Mouse (Mus musculus) neural tube, embryonic 12.5 days (tissue): ENCODE measurements around the gene Fam163b. TPM values are rescaled to one million over a fixed set of nuclear protein-coding genes. Genes with fewer than 3 reads are reported as not detected.

ENCODE experiments used
- ATAC-seq: fragments of 200-750 bp; cut with Nextera tagmentation; 2 replicates; pipeline ENCODE4 v1.8.0; 2017; ENCODE audit warnings: low read depth, mild to moderate bottlenecking, moderate TSS enrichment, moderate library complexity; ENCODE audit not compliant: low FRiP score
- H3K27ac ChIP-seq: fragments of 300-500 bp; sonication (generic); 2 replicates; pipeline ENCODE4 v1.5.1; 2016
- H3K27me3 ChIP-seq: fragments of 300-500 bp; sonication (generic); replicated peaks from 2 replicates; pipeline ENCODE4 v1.6.1; 2016; ENCODE audit warnings: mild to moderate bottlenecking
- H3K36me3 ChIP-seq: fragments of 300-500 bp; sonication (generic); 2 replicates; pipeline ENCODE4 v1.6.1; 2016; ENCODE audit warnings: mild to moderate bottlenecking
- H3K4me1 ChIP-seq: fragments of 300-500 bp; sonication (generic); 2 replicates; pipeline ENCODE4 v1.6.1; 2016
- H3K4me2 ChIP-seq: fragments of 300-500 bp; sonication (generic); replicated peaks from 2 replicates; pipeline ENCODE4 v1.6.1; 2016; ENCODE audit warnings: mild to moderate bottlenecking
- H3K4me3 ChIP-seq: fragments of 300-500 bp; sonication (generic); 2 replicates; pipeline ENCODE4 v1.5.1; 2016
- H3K9ac ChIP-seq: fragments of 300-500 bp; sonication (generic); 2 replicates; pipeline ENCODE4 v1.6.1; 2016; ENCODE audit warnings: mild to moderate bottlenecking
- H3K9me3 ChIP-seq: fragments of 300-500 bp; sonication (generic); 2 replicates; pipeline ENCODE4 v1.6.1; 2016; ENCODE audit warnings: mild to moderate bottlenecking
- WGBS: fragments of 180-500 bp; shearing (Covaris S2); methylation state at CpG from one replicate; pipeline ENCODE4 v1.1.7; 2016; 5-methylcytosine and 5-hydroxymethylcytosine counted together
- polyA plus RNA-seq: library from polyadenylated mRNA; unstranded; fragments of >200 nt; fragmentation: Nextera tagmentation; extraction: Ambion mirVana; gene quantifications from 2 replicates; pipeline ENCODE4 v1.2.1, GENCODE M21; 2016

Fam163b gene
- polyA plus RNA-seq, 1 experiment from 2014 or later: 0.80 TPM

DNA sequence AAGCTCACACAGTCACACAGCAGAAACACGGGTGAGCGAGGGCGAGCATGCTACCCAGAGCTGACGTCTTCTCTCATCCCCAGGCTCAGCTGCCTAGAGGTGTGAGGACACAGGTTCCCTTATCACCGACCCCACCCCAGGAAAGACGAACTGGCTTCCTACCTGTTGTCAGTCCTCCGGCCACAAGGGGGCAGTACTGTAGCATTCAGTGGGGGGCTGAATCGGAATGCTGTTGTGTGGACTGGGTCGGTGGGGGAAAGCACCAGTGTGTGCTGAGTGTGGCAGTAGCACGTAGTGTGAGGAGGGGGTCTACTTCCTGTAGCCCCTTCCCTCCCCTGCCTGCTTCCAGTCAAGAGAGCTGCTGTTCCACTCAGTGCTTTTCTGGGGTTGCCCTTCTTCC lies 16.3 kb downstream of the Fam163b start:
- Histone ChIP-seq H3K4me1 (peaks cover 21% of the 10 kb centered on the region), H3K4me2 (no peak overlapping the region), H3K4me3 (no peak overlapping the region), H3K27me3 (peaks cover 3% of the 10 kb centered on the region; the same call in 1 of the 2 replicates), H3K9ac (no peak overlapping the region), H3K27ac (no peak overlapping the region), H3K9me3 (no peaks in the 10 kb centered on the region), H3K36me3 (no peaks in the 10 kb centered on the region)
- 51% methylated on average over 10 of the region's 10 CpGs for WGBS
- ATAC-seq: no peak

DNA sequence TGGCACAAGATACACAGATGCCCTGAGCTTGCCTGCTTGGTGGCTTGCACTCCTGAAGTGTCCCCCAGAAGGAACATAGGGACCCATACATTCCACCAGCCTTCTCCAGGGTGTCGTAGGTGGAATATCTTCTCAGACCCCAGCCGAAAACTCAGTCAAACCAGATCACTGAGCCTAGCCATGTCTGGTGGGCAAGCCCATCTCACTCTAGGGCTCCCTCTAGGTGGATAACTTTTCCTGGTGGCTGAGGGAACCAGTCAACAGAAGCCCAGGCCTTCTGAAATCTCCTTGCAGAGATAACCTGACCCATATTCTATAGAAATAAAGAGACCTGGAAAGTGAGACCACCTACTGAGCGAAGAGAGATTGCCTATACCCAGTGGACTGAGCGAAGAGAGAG lies 19.2 kb downstream of the Fam163b start:
- no peak overlapping the region for H3K4me3 ChIP-seq
- WGBS: 91% methylated on average over 4 of the region's 4 CpGs
- H3K4me1 ChIP-seq: peaks cover 21% of the 10 kb centered on the region
- H3K4me2 ChIP-seq: no peak overlapping the region
- no peak overlapping the region for H3K27ac ChIP-seq
- no peak for ATAC-seq
- H3K9me3 ChIP-seq: no peaks in the 10 kb centered on the region
- H3K36me3 ChIP-seq: no peaks in the 10 kb centered on the region
- no peak overlapping the region for H3K9ac ChIP-seq
- H3K27me3 ChIP-seq: peaks cover 3% of the 10 kb centered on the region; the same call in 1 of the 2 replicates

GRCm38 (mm10) chr2:27122578-27122977 lies 19.7 kb downstream of the Fam163b start:
- WGBS: 24% methylated on average over 9 of the region's 9 CpGs
- peak; percentile 25; the same call in 1 of the 2 replicates for ATAC-seq

GRCm38 (mm10) chr2:27121626-27122355 lies 20.5 kb downstream of the Fam163b start:
- Histone ChIP-seq H3K9ac (no peak overlapping the region), H3K4me1 (peaks cover 21% of the 10 kb centered on the region), H3K27ac (no peak overlapping the region), H3K9me3 (no peaks in the 10 kb centered on the region), H3K36me3 (no peaks in the 10 kb centered on the region), H3K27me3 (0 out of 2 replicates have a peak, but pooled peaks cover 3% of the 10 kb centered on the region), H3K4me3 (no peak overlapping the region), H3K4me2 (peak overlapping the region; percentile 4; the same call in 1 of the 2 replicates)
- WGBS: 11% methylated on average over 9 of the region's 9 CpGs
- ATAC-seq: 0 out of 2 replicates have a peak, but pooled peaks have one; percentile 33

More at GRCm38 (mm10) chr2:27122578-27122977, 19.7 kb downstream of the Fam163b start:
- Histone ChIP-seq H3K36me3 (no peaks in the 10 kb centered on the region), H3K9me3 (no peaks in the 10 kb centered on the region), H3K4me3 (no peak overlapping the region), H3K27me3 (peaks cover 3% of the 10 kb centered on the region; the same call in 1 of the 2 replicates), H3K4me2 (peak overlapping the region; percentile 4; the same call in 1 of the 2 replicates), H3K4me1 (peaks cover 21% of the 10 kb centered on the region), H3K27ac (no peak overlapping the region), H3K9ac (no peak overlapping the region)

- no peak overlapping the region for H3K27ac ChIP-seq
- no peaks in the 10 kb centered on the region for H3K9me3 ChIP-seq
- no peak overlapping the region for H3K4me2 ChIP-seq
- no peak overlapping the region for H3K4me3 ChIP-seq
- H3K36me3 ChIP-seq: no peaks in the 10 kb centered on the region
- 85% methylated on average over 8 of the region's 8 CpGs for WGBS
- no peak for ATAC-seq
- H3K27me3 ChIP-seq: 0 out of 2 replicates have a peak, but pooled peaks cover 3% of the 10 kb centered on the region
- H3K9ac ChIP-seq: no peak overlapping the region
- H3K4me1 ChIP-seq: peaks cover 21% of the 10 kb centered on the region
Measured at GRCm38 (mm10) chr2:27120241-27120641, 22.1 kb downstream of the Fam163b start.

DNA sequence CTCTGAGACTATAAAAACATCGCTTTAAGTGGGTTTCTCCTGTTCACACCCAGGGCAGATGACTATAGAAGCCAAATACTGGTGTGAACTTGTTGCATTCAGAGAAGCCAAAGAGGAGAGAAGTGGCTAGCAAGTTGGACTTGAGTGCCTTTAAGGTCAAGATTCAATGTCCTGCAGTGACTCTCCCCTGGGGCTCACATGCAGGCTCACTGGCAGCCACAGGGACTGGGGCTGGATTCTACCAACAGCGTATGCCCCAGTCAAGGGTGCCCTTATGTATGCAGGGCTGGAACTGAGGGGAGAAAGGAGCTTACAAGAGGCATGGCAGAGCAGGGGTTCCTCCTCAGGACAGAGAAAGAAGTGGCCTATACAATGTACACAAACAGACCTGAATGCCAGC lies 22.5 kb downstream of the Fam163b start:
- H3K9ac ChIP-seq: no peak overlapping the region
- H3K4me2 ChIP-seq: no peak overlapping the region
- 90% methylated on average over 2 of the region's 2 CpGs for WGBS
- H3K27me3 ChIP-seq: 0 out of 2 replicates have a peak, but pooled peaks cover 3% of the 10 kb centered on the region
- H3K27ac ChIP-seq: no peak overlapping the region
- H3K36me3 ChIP-seq: no peaks in the 10 kb centered on the region
- H3K4me1 ChIP-seq: peaks cover 21% of the 10 kb centered on the region
- H3K9me3 ChIP-seq: no peaks in the 10 kb centered on the region
- no peak overlapping the region for H3K4me3 ChIP-seq
- no peak for ATAC-seq

DNA sequence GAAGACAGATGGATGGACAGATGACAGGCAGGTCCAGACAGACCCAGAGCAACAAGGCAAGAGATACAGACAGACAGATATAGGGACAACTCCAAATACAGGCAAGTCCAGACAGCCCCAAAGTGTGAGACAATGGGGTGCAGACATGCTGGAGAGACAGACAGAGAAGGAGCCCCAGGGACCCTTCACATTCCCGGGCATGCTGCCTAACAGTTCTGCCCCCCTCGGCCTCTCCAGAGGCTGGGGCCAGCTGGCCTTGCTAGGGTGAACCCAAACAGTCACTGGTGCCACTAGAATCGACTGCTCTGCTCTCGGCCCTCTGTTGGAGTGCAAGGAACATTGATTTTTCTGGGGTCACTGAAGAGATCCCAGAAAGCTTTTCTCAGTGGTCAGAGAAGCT lies 23.8 kb downstream of the Fam163b start:
- no peak for ATAC-seq
- 59% methylated on average over 4 of the region's 4 CpGs for WGBS
- no peak overlapping the region for H3K4me2 ChIP-seq
- H3K4me1 ChIP-seq: peaks cover 21% of the 10 kb centered on the region
- no peaks in the 10 kb centered on the region for H3K27me3 ChIP-seq
- no peaks in the 10 kb centered on the region for H3K36me3 ChIP-seq
- H3K9ac ChIP-seq: no peak overlapping the region
- no peaks in the 10 kb centered on the region for H3K9me3 ChIP-seq
- H3K4me3 ChIP-seq: no peak overlapping the region
- no peak overlapping the region for H3K27ac ChIP-seq

GRCm38 (mm10) chr2:27114169-27114568 lies 28.1 kb downstream of the Fam163b start:
- Histone ChIP-seq H3K36me3 (no peaks in the 10 kb centered on the region), H3K4me3 (no peak overlapping the region), H3K4me2 (no peak overlapping the region), H3K4me1 (peaks cover 1% of the 10 kb centered on the region; the same call in 1 of the 2 replicates), H3K9ac (no peak overlapping the region), H3K9me3 (no peaks in the 10 kb centered on the region), H3K27me3 (no peaks in the 10 kb centered on the region), H3K27ac (no peak overlapping the region)
- 91% methylated on average over 10 of the region's 10 CpGs for WGBS
- ATAC-seq: no peak

DNA sequence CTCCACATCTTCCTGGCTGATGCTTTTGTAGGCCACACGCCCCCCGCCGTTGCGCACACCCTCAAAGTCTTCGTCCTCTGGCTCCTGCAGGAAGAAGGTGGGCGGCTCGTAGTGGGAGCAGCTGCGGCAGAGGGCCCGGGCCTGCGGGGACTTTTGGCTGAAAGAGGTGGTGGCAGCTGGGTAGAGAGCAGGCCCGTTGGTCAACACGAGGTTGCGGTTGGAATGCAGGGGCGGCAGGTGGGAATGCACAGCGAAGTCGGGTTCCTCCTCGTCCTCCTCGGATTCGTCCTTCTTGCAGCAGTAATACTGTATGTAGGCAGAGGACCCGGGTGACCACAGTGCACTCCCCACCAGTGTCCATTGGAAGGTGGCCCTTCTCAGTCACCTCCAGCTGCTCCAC lies 29.7 kb downstream of the Fam163b start:
- Histone ChIP-seq H3K4me1 (peaks cover 3% of the 10 kb centered on the region), H3K4me2 (no peak overlapping the region), H3K4me3 (no peak overlapping the region), H3K9me3 (no peaks in the 10 kb centered on the region), H3K27me3 (no peaks in the 10 kb centered on the region), H3K27ac (no peak overlapping the region), H3K36me3 (no peaks in the 10 kb centered on the region), H3K9ac (no peak overlapping the region)
- ATAC-seq: no peak
- 78% methylated on average over 20 of the region's 20 CpGs for WGBS

GRCm38 (mm10) chr2:27109052-27109451 lies 33.2 kb downstream of the Fam163b start:
- H3K4me1 ChIP-seq: peaks cover 3% of the 10 kb centered on the region
- ATAC-seq: no peak

DNA sequence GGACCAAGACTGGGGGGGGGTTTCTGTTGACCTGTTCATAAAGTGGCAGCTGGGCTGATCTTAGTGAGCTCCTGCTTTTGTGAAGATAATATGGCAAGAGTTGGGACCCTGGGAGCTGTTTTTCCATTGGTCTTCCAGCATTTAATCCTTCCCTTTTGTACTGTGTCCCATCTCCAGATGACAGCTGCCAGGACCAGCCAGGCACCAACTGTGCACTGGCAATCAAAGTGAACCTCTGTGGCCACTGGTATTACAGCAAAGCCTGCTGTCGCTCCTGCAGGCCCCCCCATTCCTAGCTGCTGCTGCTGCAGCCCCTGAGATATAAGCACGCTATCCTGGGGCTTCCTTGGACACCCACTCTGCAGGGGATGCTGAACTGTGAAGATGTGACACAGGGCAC lies 34.1 kb downstream of the Fam163b start:
- no peak overlapping the region for H3K4me2 ChIP-seq
- H3K9ac ChIP-seq: no peak overlapping the region
- no peaks in the 10 kb centered on the region for H3K27me3 ChIP-seq
- 72% methylated on average over 2 of the region's 2 CpGs for WGBS
- no peaks in the 10 kb centered on the region for H3K9me3 ChIP-seq
- peaks cover 3% of the 10 kb centered on the region for H3K4me1 ChIP-seq
- no peak for ATAC-seq
- no peak overlapping the region for H3K27ac ChIP-seq
- no peaks in the 10 kb centered on the region for H3K36me3 ChIP-seq
- H3K4me3 ChIP-seq: no peak overlapping the region

More at GRCm38 (mm10) chr2:27109052-27109451, 33.2 kb downstream of the Fam163b start:
- WGBS: 84% methylated on average over 5 of the region's 5 CpGs
- H3K36me3 ChIP-seq: no peaks in the 10 kb centered on the region
- H3K27ac ChIP-seq: no peak overlapping the region
- H3K9ac ChIP-seq: no peak overlapping the region
- no peaks in the 10 kb centered on the region for H3K27me3 ChIP-seq
- H3K4me3 ChIP-seq: no peak overlapping the region
- H3K4me2 ChIP-seq: no peak overlapping the region
- no peaks in the 10 kb centered on the region for H3K9me3 ChIP-seq

DNA sequence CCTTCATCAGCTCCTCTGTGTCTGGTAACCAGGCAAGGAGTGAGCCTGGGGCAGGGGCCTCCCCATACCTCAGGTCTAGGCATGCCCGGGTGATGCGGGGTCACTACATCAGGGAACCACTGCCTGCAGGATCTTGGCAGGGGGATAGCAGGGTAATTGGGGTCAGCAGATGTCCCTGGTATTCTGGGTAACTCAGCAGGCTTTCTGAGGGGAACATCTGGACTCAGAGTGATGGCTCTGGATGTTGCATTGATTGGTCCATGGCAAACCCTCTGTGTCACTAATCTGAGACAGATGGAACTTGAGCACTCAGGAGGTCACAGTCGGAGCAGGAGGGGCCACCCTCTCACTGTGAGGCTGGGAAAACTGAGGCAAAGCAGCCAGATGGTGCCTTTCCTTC lies 35.5 kb downstream of the Fam163b start:
- Histone ChIP-seq H3K27me3 (no peaks in the 10 kb centered on the region), H3K4me1 (peaks cover 3% of the 10 kb centered on the region), H3K9me3 (no peaks in the 10 kb centered on the region), H3K27ac (no peak overlapping the region), H3K4me3 (no peak overlapping the region), H3K9ac (no peak overlapping the region), H3K4me2 (no peak overlapping the region), H3K36me3 (no peaks in the 10 kb centered on the region)
- ATAC-seq: no peak
- 71% methylated on average over 3 of the region's 3 CpGs for whole genome bisulfite sequencing

GRCm38 (mm10) chr2:27103554-27103953 lies 38.7 kb downstream of the Fam163b start:
- 59% methylated on average over 7 of the region's 7 CpGs for WGBS
- Histone ChIP-seq H3K36me3 (no peaks in the 10 kb centered on the region), H3K9ac (no peak overlapping the region), H3K27ac (no peak overlapping the region), H3K4me1 (no peaks in the 10 kb centered on the region), H3K27me3 (no peaks in the 10 kb centered on the region), H3K4me3 (no peak overlapping the region), H3K4me2 (no peak overlapping the region), H3K9me3 (no peaks in the 10 kb centered on the region)
- no peak for ATAC-seq
